Mouse (Mus musculus) limb, embryonic 14.5 days (tissue): ENCODE data around the gene Metap1. TPM values are rescaled to one million over a fixed set of nuclear protein-coding genes. Genes with fewer than 3 reads are reported as not detected.
A peak's percentile ranks its signal among the peaks of the same experiment; 100 is the strongest.

Experiments used
- ATAC-seq: fragments of 200-750 bp; cut with Nextera tagmentation; 2 replicates; pipeline ENCODE4 v1.8.0; 2017; ENCODE audit warnings: low read depth, moderate number of reproducible peaks, moderate TSS enrichment; ENCODE audit not compliant: low FRiP score
- DNase-seq: peaks from one replicate; pipeline ENCODE4 v3.0.0-alpha.2; 2015; ENCODE audit warnings: low spot score
- H3K27ac ChIP-seq: fragments of 300-500 bp; sonication (generic); replicated peaks from 2 replicates; pipeline ENCODE4 v1.5.1; 2014; ENCODE audit warnings: low read depth, mild to moderate bottlenecking, low read length, moderate library complexity, mixed read lengths
- H3K27me3 ChIP-seq: fragments of 300-500 bp; sonication (generic); 2 replicates; pipeline ENCODE4 v1.6.1; 2014; ENCODE audit warnings: low read length, mixed read lengths; ENCODE audit not compliant: control insufficient read depth, insufficient read depth
- H3K36me3 ChIP-seq: fragments of 300-500 bp; sonication (generic); 2 replicates; pipeline ENCODE4 v1.6.1; 2014; ENCODE audit warnings: mild to moderate bottlenecking, low read length, moderate library complexity, mixed read lengths; ENCODE audit not compliant: control insufficient read depth, insufficient read depth
- H3K4me1 ChIP-seq: fragments of 300-500 bp; sonication (generic); 2 replicates; pipeline ENCODE4 v1.6.1; 2014; ENCODE audit warnings: antibody characterized with exemption, low read length, mixed read lengths; ENCODE audit not compliant: control insufficient read depth, insufficient read depth
- H3K4me2 ChIP-seq: fragments of 300-500 bp; sonication (generic); replicated peaks from 2 replicates; pipeline ENCODE4 v1.6.1; 2014; ENCODE audit warnings: low read depth, mild to moderate bottlenecking, low read length, moderate library complexity; ENCODE audit not compliant: severe bottlenecking
- H3K4me3 ChIP-seq: fragments of 300-500 bp; sonication (generic); replicated peaks from 2 replicates; pipeline ENCODE4 v1.5.1; 2014; ENCODE audit warnings: low read length
- H3K9ac ChIP-seq: fragments of 300-500 bp; sonication (generic); 2 replicates; pipeline ENCODE4 v1.6.1; 2014; ENCODE audit warnings: mild to moderate bottlenecking, low read depth, low read length, moderate library complexity; ENCODE audit not compliant: severe bottlenecking
- H3K9me3 ChIP-seq: fragments of 300-500 bp; sonication (generic); 2 replicates; pipeline ENCODE4 v1.6.1; 2016; ENCODE audit warnings: low read length; ENCODE audit not compliant: control insufficient read depth
- POLR2A ChIP-seq: fragments of 200-500 bp; IDR thresholded peaks from 2 replicates; pipeline ENCODE4 v1.8.0; 2012; ENCODE audit warnings: inconsistent platforms, mild to moderate bottlenecking, moderate library complexity, borderline replicate concordance; ENCODE audit not compliant: insufficient read depth, insufficient read length; ENCODE audit errors: extremely low read depth
- WGBS: fragments of 180-500 bp; shearing (Covaris S2); extraction: QIAGEN DNeasy Blood & Tissue Kit; methylation state at CpG from one replicate; pipeline ENCODE4 v1.1.7; 2014; 5-methylcytosine and 5-hydroxymethylcytosine counted together
- polyA plus RNA-seq, 2 experiments: library from polyadenylated mRNA; depleted of rRNA in 1 of 2; stranded (reverse) in 1 of 2; unstranded in 1 of 2; fragments of >200 nt; fragmentation: Nextera tagmentation in 1 of 2; extraction: Ambion mirVana in 1 of 2; gene quantifications; 2 replicates each; pipeline versions ENCODE4 v1.2.1 to v1.2.3; 2012 to 2014

Metap1 gene
- polyA plus RNA-seq, 2 experiments = 45.5 to 51.5 TPM

GRCm38 (mm10) chr3:138448077-138448860 lies 41.0 kb downstream of the Metap1 start:
- 75% methylated on average over 12 of the region's 12 CpGs for WGBS
- Histone ChIP-seq H3K9ac (no peak overlapping the region), H3K4me3 (no peak overlapping the region), H3K9me3 (no peaks in the 10 kb centered on the region), H3K36me3 (peaks cover 73% of the 10 kb centered on the region), H3K27ac (no peak overlapping the region), H3K4me1 (peaks cover 6% of the 10 kb centered on the region), H3K4me2 (no peak overlapping the region), H3K27me3 (no peaks in the 10 kb centered on the region)
- no peak for DNase-seq
- TF ChIP-seq POLR2A = no peak
- no peak for ATAC-seq

- Histone ChIP-seq H3K27ac (peak overlapping the region; percentile 72; the same call in 1 of the 2 replicates), H3K36me3 (peaks cover 35% of the 10 kb centered on the region), H3K27me3 (no peaks in the 10 kb centered on the region), H3K4me2 (peak overlapping the region; percentile 71), H3K9me3 (no peaks in the 10 kb centered on the region), H3K4me1 (peaks cover 10% of the 10 kb centered on the region), H3K9ac (peak overlapping the region; percentile 84), H3K4me3 (peak overlapping the region; percentile 69)
- no peak for TF ChIP-seq POLR2A
- ATAC-seq (no peak), DNase-seq (no peak)
- 1% methylated on average over 9 of the region's 9 CpGs for WGBS
Measured at GRCm38 (mm10) chr3:138443465-138443771, 45.9 kb downstream of the Metap1 start.

GRCm38 (mm10) chr3:138442612-138443464 lies 46.5 kb downstream of the Metap1 start, which contains the start of gene Adh5:
Adh5 (plus strand) TSS chr3:138443093.
- peaks cover 29% of the 10 kb centered on the region for H3K36me3 ChIP-seq
- DNase-seq (peak; percentile 92), ATAC-seq (peak; percentile 99)
- H3K4me1 ChIP-seq = peaks cover 10% of the 10 kb centered on the region
- peak within 1 kb of the TSS; percentile 85 for H3K4me2 ChIP-seq
- peak within 1 kb of the TSS; percentile 84 for H3K9ac ChIP-seq
- under 1% methylated on average over 77 of the region's 86 CpGs for whole genome bisulfite sequencing
- H3K27ac ChIP-seq = peak within 1 kb of the TSS; percentile 73
- H3K9me3 ChIP-seq = no peaks in the 10 kb centered on the region
- H3K27me3 ChIP-seq = no peaks in the 10 kb centered on the region
- H3K4me3 ChIP-seq = peak within 1 kb of the TSS; percentile 69
- 0 out of 2 replicates have a peak, but pooled peaks have one; percentile 43 for TF ChIP-seq POLR2A

GRCm38 (mm10) chr3:138442203-138442602 lies 47.1 kb downstream of the Metap1 start:
- DNase-seq (peak; percentile 5), ATAC-seq (no peak)
- no peaks in the 10 kb centered on the region for H3K9me3 ChIP-seq
- H3K9ac ChIP-seq = peak overlapping the region; percentile 84
- H3K4me1 ChIP-seq = peaks cover 10% of the 10 kb centered on the region
- H3K36me3 ChIP-seq = peaks cover 23% of the 10 kb centered on the region
- H3K4me2 ChIP-seq = peak overlapping the region; percentile 85
- peak overlapping the region; percentile 69 for H3K4me3 ChIP-seq
- no peaks in the 10 kb centered on the region for H3K27me3 ChIP-seq
- TF ChIP-seq POLR2A = no peak
- WGBS = 2% methylated on average over 9 of the region's 9 CpGs
- peak overlapping the region; percentile 73 for H3K27ac ChIP-seq

GRCm38 (mm10) chr3:138438716-138439115 lies 50.6 kb downstream of the Metap1 start:
- no peak for TF ChIP-seq POLR2A
- Histone ChIP-seq H3K4me1 (peaks cover 4% of the 10 kb centered on the region), H3K9me3 (no peaks in the 10 kb centered on the region), H3K4me3 (no peak overlapping the region), H3K27me3 (no peaks in the 10 kb centered on the region), H3K9ac (no peak overlapping the region), H3K27ac (no peak overlapping the region), H3K36me3 (no peaks in the 10 kb centered on the region), H3K4me2 (no peak overlapping the region)
- DNase-seq = no peak
- 70% methylated on average over 3 of the region's 3 CpGs for WGBS
- ATAC-seq = no peak
